Mouse (Mus musculus): ENCODE data around the gene Epb42. TPM values are rescaled to one million over a fixed set of nuclear protein-coding genes. Genes with fewer than 3 reads are reported as not detected.
A peak's percentile ranks its signal among the peaks of the same experiment; 100 is the strongest.

The Epb42 gene
- total and polyA plus RNA-seq, 2 experiments from 2014 or later, result 0.06 TPM; not detected in 1

DNA sequence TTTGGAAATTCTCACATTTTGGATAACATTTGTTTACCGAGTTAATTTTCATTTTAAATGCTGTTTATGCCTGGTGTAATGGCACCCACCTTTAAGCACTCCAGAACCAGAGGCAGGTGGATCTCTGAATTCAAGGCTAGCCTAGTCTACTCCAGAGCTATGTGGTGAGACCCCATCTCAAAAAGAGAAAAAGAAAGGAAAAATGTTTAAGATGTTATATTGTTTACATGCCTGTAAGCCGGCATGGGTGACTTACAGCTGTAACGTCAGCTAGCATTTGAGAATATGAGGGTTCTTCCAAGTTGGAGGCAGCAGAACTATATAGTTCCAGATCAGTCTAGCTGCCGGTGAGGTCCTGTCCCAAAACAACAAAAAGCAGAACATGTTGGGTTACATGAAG is 65.1 kb downstream of the Epb42 start:
- H3K27me3 ChIP-seq (ENCODE audit: insufficient read depth, low read length), result no peaks in the 10 kb centered on the region
- H3K36me3 ChIP-seq (ENCODE audit: insufficient read depth), result no peaks in the 10 kb centered on the region
- H3K9me3 ChIP-seq (ENCODE audit: low read length), result no peaks in the 10 kb centered on the region
- WGBS, result 88% methylated on average over 4 of the region's 4 CpGs
- ATAC-seq (no peak), DNase-seq (no peak)
- no peak overlapping the region for H3K27ac ChIP-seq (ENCODE audit: low read depth, low read length)
- H3K4me1 ChIP-seq (ENCODE audit: insufficient read depth), result peaks cover 7% of the 10 kb centered on the region; the same call in 1 of the 2 replicates
- no peak for TF ChIP-seq CTCF (IDR thresholded peaks at IDR 0.05; ENCODE audit: low read depth)
- H3K4me3 ChIP-seq (ENCODE audit: low read depth, low read length), result no peak overlapping the region
- H3K9ac ChIP-seq, result no peak overlapping the region
- H3K4me2 ChIP-seq (ENCODE audit: low read depth), result no peak overlapping the region

DNA sequence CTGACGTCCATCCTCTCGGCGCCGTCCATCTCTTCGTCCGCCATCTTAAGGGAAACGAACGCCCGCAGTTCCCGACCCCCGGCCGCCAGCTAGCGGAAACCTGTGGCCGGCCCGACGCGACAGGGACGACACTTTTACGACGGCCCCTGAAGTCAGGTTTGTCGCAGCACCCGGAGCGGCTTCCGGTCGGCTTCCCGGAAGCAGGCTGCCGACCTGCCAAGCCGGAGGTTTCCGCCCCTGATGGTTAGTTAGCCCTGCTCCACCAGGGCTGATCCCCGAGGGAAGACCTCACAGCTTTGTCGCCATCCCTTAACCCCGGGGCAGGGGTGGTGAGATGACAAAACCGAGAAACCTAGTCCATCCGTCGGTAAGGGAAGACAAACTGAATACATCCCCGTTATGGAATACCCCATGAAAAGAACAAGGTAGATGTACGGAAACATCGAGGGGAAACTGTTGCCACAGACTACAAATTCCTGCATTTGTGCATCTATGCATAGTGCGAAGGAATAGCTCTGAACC is 66.3 kb downstream of the Epb42 start, which contains the start of gene Ubr1:
Gene Ubr1, minus strand, starts transcription at position 157 of the 522 bp plus-strand sequence.
- ATAC-seq, result peak; percentile 95
- DNase-seq, result peak; percentile 93
- Histone ChIP-seq H3K4me1 (ENCODE audit: insufficient read depth) (peaks cover 7% of the 10 kb centered on the region; the same call in 1 of the 2 replicates), H3K27me3 (ENCODE audit: insufficient read depth, low read length) (no peaks in the 10 kb centered on the region), H3K4me3 (ENCODE audit: low read depth, low read length) (peak within 1 kb of the TSS; percentile 92), H3K27ac (ENCODE audit: low read depth, low read length) (peak within 1 kb of the TSS; percentile 88), H3K9me3 (ENCODE audit: low read length) (no peaks in the 10 kb centered on the region), H3K4me2 (ENCODE audit: low read depth) (peak within 1 kb of the TSS; percentile 82), H3K36me3 (ENCODE audit: insufficient read depth) (no peaks in the 10 kb centered on the region), H3K9ac (peak within 1 kb of the TSS; percentile 84)
- WGBS, result under 1% methylated on average over 39 of the region's 39 CpGs
- peak; percentile 19; the same call in 1 of the 2 replicates for TF ChIP-seq CTCF (IDR thresholded peaks at IDR 0.05; ENCODE audit: low read depth)

DNA sequence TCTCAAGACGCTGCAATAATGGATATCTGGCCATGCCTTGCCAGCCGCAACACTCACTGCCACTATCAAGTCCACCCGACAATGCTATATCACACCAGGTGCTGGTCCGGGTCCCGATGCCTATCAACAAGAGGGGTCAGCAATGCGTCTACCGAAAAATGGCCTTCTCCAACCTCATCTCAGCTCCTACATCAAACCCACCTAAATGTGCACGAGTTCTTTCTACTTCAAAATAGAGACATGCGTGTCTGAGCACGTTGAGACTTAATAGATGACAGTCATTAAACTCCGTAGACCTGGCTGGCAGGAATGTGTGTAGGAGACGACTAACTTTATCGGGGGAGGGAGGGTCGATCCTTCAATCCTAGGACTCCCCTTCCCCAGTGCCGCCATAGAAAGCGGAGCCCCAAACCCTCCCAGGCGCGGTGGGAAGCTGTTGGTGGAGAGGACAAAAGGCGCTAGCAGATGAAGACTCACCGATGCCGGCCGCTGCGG is 66.8 kb downstream of the Epb42 start:
- Histone ChIP-seq H3K9me3 (ENCODE audit: low read length) (no peaks in the 10 kb centered on the region), H3K27me3 (ENCODE audit: insufficient read depth, low read length) (no peaks in the 10 kb centered on the region), H3K36me3 (ENCODE audit: insufficient read depth) (no peaks in the 10 kb centered on the region), H3K9ac (peak overlapping the region; percentile 84), H3K4me3 (ENCODE audit: low read depth, low read length) (peak overlapping the region; percentile 92), H3K27ac (ENCODE audit: low read depth, low read length) (peak overlapping the region; percentile 88), H3K4me2 (ENCODE audit: low read depth) (peak overlapping the region; percentile 82), H3K4me1 (ENCODE audit: insufficient read depth) (peaks cover 7% of the 10 kb centered on the region; the same call in 1 of the 2 replicates)
- ATAC-seq (peak; percentile 83), DNase-seq (no peak)
- TF ChIP-seq CTCF (IDR thresholded peaks at IDR 0.05; ENCODE audit: low read depth), result no peak
- whole genome bisulfite sequencing, result under 1% methylated on average over 23 of the region's 23 CpGs

Small RNA genes within 50 kb of the gene (microRNA-seq; reads per million reads assigned to microRNA genes)
- gene Gm44325, result 0 reads per million in 2 experiments

Other genes starting within 250 kb of the Epb42 start
- 26.7 and 29.8 TPM in 2 replicates for gene Cdan1, start 186.9 kb downstream of the Epb42 start, total RNA-seq (2014; rRNA removed)
- gene Cdan1, start 186.9 kb downstream of the Epb42 start, polyA plus RNA-seq (2015; fragmentation: Nextera tagmentation; extraction: Ambion mirVana), result 2.9 and 4.3 TPM in 2 replicates
- 48.3 and 59.1 TPM in 2 replicates for gene Ttbk2, start 186.5 kb downstream of the Epb42 start, total RNA-seq (2014; rRNA removed)
- 4.4 and 7.4 TPM in 2 replicates for gene Ttbk2, start 186.5 kb downstream of the Epb42 start, polyA plus RNA-seq (2015; fragmentation: Nextera tagmentation; extraction: Ambion mirVana)
- 25.5 and 29.8 TPM in 2 replicates for gene Ubr1, start 66.4 kb downstream of the Epb42 start, total RNA-seq (2014; rRNA removed)
- gene Ubr1, start 66.4 kb downstream of the Epb42 start, polyA plus RNA-seq (2015; fragmentation: Nextera tagmentation; extraction: Ambion mirVana), result 14.6 and 25.0 TPM in 2 replicates
- 16.3 and 17.3 TPM in 2 replicates for gene Tmem62, start 60.1 kb downstream of the Epb42 start, total RNA-seq (2014; rRNA removed)
- 9.3 and 11.6 TPM in 2 replicates for gene Tmem62, start 60.1 kb downstream of the Epb42 start, polyA plus RNA-seq (2015; fragmentation: Nextera tagmentation; extraction: Ambion mirVana)
- 63.3 and 65.8 TPM in 2 replicates for gene Ccndbp1, start 28.7 kb downstream of the Epb42 start, total RNA-seq (2014; rRNA removed)
- 82.0 and 85.0 TPM in 2 replicates for gene Ccndbp1, start 28.7 kb downstream of the Epb42 start, polyA plus RNA-seq (2015; fragmentation: Nextera tagmentation; extraction: Ambion mirVana)
- not detected in 2 replicates for gene Tgm5, start 48.8 kb upstream of the Epb42 start, total RNA-seq (2014; rRNA removed)
- gene Tgm5, start 48.8 kb upstream of the Epb42 start, polyA plus RNA-seq (2015; fragmentation: Nextera tagmentation; extraction: Ambion mirVana), result 0.07 TPM in 1 of 2 replicates, not detected in the other
- gene Tgm7, start 72.7 kb upstream of the Epb42 start, total RNA-seq (2014; rRNA removed), result not detected in 2 replicates
- not detected in 2 replicates for gene Tgm7, start 72.7 kb upstream of the Epb42 start, polyA plus RNA-seq (2015; fragmentation: Nextera tagmentation; extraction: Ambion mirVana)
- 21.8 and 24.2 TPM in 2 replicates for gene Adal, start 103.4 kb upstream of the Epb42 start, total RNA-seq (2014; rRNA removed)
- gene Adal, start 103.4 kb upstream of the Epb42 start, polyA plus RNA-seq (2015; fragmentation: Nextera tagmentation; extraction: Ambion mirVana), result 19.4 and 23.4 TPM in 2 replicates
- 8.6 and 12.0 TPM in 2 replicates for gene Lcmt2, start 103.6 kb upstream of the Epb42 start, total RNA-seq (2014; rRNA removed)
- 13.2 and 16.3 TPM in 2 replicates for gene Lcmt2, start 103.6 kb upstream of the Epb42 start, polyA plus RNA-seq (2015; fragmentation: Nextera tagmentation; extraction: Ambion mirVana)
- 26.1 and 29.7 TPM in 2 replicates for gene Tubgcp4, start 133.6 kb upstream of the Epb42 start, total RNA-seq (2014; rRNA removed)
- gene Tubgcp4, start 133.6 kb upstream of the Epb42 start, polyA plus RNA-seq (2015; fragmentation: Nextera tagmentation; extraction: Ambion mirVana), result 12.4 and 18.5 TPM in 2 replicates
- 7.4 and 8.0 TPM in 2 replicates for gene Zscan29, start 134.1 kb upstream of the Epb42 start, total RNA-seq (2014; rRNA removed)
- gene Zscan29, start 134.1 kb upstream of the Epb42 start, polyA plus RNA-seq (2015; fragmentation: Nextera tagmentation; extraction: Ambion mirVana), result 3.5 and 4.9 TPM in 2 replicates
- gene Trp53bp1, start 234.3 kb upstream of the Epb42 start, total RNA-seq (2014; rRNA removed), result 154 and 183 TPM in 2 replicates
- gene Trp53bp1, start 234.3 kb upstream of the Epb42 start, polyA plus RNA-seq (2015; fragmentation: Nextera tagmentation; extraction: Ambion mirVana), result 49.9 and 80.9 TPM in 2 replicates